Mouse (Mus musculus): ENCODE data around the gene 2410131K14Rik. TPM values are rescaled to one million over a fixed set of nuclear protein-coding genes. Genes with fewer than 3 reads are reported as not detected.

Gene 2410131K14Rik
- polyA plus RNA-seq, 1 experiment from 2014 or later: 16.4 TPM

DNA sequence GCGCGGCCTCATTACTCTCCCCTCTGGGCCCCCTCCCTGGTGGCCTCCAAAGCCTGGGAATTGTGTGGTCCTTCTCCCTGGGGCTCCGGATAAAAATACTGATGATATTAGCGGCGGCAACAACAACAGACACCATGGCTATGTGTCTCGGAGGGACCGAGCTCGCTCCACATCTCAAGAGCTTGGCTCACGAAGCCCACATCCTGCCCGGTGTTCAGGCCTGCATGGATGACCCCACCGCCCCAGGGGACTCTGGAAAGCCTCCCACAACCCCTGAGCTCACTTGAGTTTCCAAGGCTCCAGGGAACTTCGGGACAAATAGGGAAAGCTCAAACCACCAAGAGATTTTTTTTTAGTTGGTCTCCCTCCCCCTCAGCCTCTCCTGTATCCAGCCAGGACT lies 5.4 kb upstream of the 2410131K14Rik start:
- Histone ChIP-seq H3K9ac (no peak overlapping the region), H3K4me2 (no peak overlapping the region), H3K27ac (replicated peaks) (no peak overlapping the region), H3K27me3 (no peaks in the 10 kb centered on the region), H3K9me3 (no peaks in the 10 kb centered on the region), H3K4me1 (replicated peaks) (peaks cover 10% of the 10 kb centered on the region), H3K36me3 (peaks cover 32% of the 10 kb centered on the region), H3K4me3 (no peak overlapping the region)
- WGBS: 85% methylated on average over 12 of the region's 12 CpGs
- no peak for ATAC-seq (ENCODE audit: low FRiP score, low read depth)

DNA sequence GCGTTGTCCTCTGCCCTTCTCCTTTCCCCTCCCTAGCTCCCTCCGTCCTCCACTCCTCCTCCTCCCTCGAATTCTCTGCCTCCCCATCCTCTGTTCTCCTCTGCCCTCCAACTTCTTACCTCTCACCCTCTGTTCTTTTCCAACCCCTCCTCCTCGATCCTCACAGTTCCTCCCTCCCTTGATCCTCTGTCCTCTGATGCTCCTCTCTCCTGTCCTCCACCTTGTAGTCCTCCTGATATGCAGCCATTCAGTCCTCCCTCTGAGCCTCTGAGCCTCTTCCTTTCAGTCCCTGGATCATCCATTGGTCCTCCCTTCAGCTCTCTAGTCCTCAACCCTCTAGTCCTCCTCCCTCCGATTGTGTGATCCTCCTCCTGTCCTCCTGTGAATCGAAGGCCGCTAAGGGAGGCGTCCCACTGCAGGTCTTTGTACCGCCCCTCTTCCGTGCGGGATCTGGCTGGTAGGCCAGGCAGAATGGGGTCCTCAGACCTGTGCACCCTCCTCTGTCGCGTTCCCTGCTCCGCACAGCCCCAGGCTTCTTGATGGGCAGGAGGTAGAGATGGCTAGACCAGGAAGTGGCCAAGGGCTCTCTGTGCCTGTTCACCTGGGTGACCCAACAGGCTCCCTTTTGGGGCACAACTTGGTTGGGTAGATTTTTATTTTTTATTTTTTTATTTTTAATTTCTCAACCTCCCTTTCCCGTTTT lies 730 bp downstream of the 2410131K14Rik start:
- 4% methylated on average over 15 of the region's 15 CpGs for WGBS
- ATAC-seq (ENCODE audit: low FRiP score, low read depth): peak; percentile 5; the same call in 1 of the 2 replicates

DNA sequence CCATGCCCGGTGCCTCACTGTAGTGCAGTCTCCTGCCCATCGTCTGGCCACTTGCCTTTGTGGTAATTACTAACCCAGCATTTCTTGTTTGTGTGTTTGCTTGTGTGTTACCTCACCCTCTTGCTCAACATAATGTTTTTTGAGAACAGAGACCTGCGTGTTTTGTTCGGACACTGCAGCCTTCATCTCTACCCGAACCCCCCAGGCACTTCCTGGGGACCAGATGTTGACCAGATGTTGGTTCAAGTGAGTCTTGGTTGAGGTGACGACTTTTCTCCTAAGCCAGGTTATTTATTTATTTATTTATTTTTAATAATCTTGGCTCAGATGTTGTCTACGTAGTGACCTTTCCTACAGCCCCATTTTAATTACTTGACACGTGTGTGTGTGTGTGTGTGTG lies 2.4 kb downstream of the 2410131K14Rik start:
- H3K27ac ChIP-seq (replicated peaks): no peak overlapping the region
- no peak overlapping the region for H3K9ac ChIP-seq
- 89% methylated on average over 8 of the region's 8 CpGs for WGBS
- no peak overlapping the region for H3K4me3 ChIP-seq
- H3K4me2 ChIP-seq: no peak overlapping the region
- H3K9me3 ChIP-seq: no peaks in the 10 kb centered on the region
- peaks cover 7% of the 10 kb centered on the region for H3K36me3 ChIP-seq
- no peaks in the 10 kb centered on the region for H3K27me3 ChIP-seq
- H3K4me1 ChIP-seq (replicated peaks): peaks cover 28% of the 10 kb centered on the region
- ATAC-seq (ENCODE audit: low FRiP score, low read depth): no peak

More for the DNA sequence above, 730 bp downstream of the 2410131K14Rik start:
- Histone ChIP-seq H3K9ac (peak overlapping the region; percentile 64), H3K36me3 (peaks cover 13% of the 10 kb centered on the region), H3K4me2 (peak overlapping the region; percentile 88), H3K9me3 (no peaks in the 10 kb centered on the region), H3K4me3 (peak overlapping the region; percentile 61), H3K27ac (replicated peaks) (peak overlapping the region; percentile 86), H3K4me1 (replicated peaks) (peaks cover 28% of the 10 kb centered on the region), H3K27me3 (no peaks in the 10 kb centered on the region)

DNA sequence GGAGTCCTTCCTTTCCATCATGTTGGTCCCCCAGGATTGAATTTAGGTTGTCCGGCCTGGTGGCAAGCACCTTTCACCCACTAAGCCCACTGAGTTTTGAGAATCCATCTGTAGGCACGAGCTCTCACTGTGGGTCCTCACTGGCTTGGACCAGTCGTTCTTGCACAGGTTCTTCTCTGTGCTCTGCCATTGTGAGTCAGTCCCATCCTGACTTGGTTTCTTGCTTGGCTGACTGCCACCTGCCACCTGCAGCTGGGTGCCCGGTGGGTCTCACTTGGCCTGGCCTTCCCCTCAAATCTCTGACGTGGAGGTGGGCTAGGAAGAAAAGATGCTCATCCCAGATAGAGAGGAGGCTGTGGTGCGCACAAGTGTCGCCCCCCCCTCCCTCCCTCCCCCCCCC lies 6.0 kb downstream of the 2410131K14Rik start:
- Histone ChIP-seq H3K9ac (no peak overlapping the region), H3K4me2 (no peak overlapping the region), H3K9me3 (no peaks in the 10 kb centered on the region), H3K27me3 (no peaks in the 10 kb centered on the region), H3K27ac (replicated peaks) (no peak overlapping the region), H3K4me3 (no peak overlapping the region), H3K4me1 (replicated peaks) (peaks cover 15% of the 10 kb centered on the region), H3K36me3 (peaks cover 7% of the 10 kb centered on the region)
- WGBS: 71% methylated on average over 6 of the region's 7 CpGs
- ATAC-seq (ENCODE audit: low FRiP score, low read depth): no peak

DNA sequence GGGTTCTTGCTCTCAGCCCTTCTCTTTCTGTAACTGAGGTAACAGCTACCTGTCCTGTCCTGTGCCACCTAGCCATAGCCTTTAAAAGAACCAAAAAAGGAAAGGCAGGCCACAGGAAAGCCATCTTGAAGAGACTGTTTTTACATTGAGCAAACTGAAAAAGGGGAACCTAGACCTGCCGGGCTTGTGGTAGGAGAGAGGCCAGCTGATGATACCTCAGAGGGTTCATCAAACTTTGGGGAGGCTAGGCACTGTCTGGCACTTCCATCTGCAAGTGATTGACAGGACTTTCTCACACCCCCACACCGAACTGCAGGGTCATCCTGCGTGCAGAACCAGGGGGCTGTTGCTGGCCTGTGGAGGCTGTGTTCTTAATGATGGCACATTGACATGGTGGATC lies 8.5 kb downstream of the 2410131K14Rik start:
- H3K9me3 ChIP-seq: no peaks in the 10 kb centered on the region
- ATAC-seq (ENCODE audit: low FRiP score, low read depth): no peak
- no peak overlapping the region for H3K4me2 ChIP-seq
- H3K4me3 ChIP-seq: no peak overlapping the region
- no peaks in the 10 kb centered on the region for H3K27me3 ChIP-seq
- 93% methylated on average over 3 of the region's 3 CpGs for WGBS
- H3K36me3 ChIP-seq: peaks cover 22% of the 10 kb centered on the region
- no peak overlapping the region for H3K9ac ChIP-seq
- H3K27ac ChIP-seq (replicated peaks): no peak overlapping the region
- H3K4me1 ChIP-seq (replicated peaks): peaks cover 1% of the 10 kb centered on the region; the same call in 1 of the 2 replicates

DNA sequence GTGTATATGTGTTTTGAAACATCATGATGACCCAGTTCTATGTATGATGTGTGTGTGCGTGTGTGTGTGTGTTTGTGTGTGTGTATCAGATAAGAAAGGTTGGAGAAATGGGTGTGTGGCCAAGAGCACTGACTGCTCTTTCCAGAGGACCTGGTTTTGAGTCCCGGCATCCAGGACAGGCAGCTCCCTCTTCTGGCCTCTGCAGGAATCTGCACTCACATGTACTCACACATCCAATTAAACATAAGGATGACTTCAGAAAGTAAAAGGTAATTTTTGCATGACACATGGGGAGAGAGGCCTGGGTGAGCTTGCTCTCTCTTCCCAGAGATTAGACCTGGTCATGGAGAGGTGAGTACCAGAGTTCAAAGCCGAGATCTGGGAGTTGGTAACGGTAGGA lies 12.0 kb downstream of the 2410131K14Rik start:
- ATAC-seq (ENCODE audit: low FRiP score, low read depth): no peak
- Histone ChIP-seq H3K27ac (replicated peaks) (no peak overlapping the region), H3K27me3 (no peaks in the 10 kb centered on the region), H3K9me3 (no peaks in the 10 kb centered on the region), H3K4me2 (no peak overlapping the region), H3K36me3 (peaks cover 44% of the 10 kb centered on the region), H3K4me3 (no peak overlapping the region), H3K9ac (no peak overlapping the region), H3K4me1 (replicated peaks) (peaks cover 13% of the 10 kb centered on the region)
- WGBS: over 99% methylated on average over 4 of the region's 4 CpGs

DNA sequence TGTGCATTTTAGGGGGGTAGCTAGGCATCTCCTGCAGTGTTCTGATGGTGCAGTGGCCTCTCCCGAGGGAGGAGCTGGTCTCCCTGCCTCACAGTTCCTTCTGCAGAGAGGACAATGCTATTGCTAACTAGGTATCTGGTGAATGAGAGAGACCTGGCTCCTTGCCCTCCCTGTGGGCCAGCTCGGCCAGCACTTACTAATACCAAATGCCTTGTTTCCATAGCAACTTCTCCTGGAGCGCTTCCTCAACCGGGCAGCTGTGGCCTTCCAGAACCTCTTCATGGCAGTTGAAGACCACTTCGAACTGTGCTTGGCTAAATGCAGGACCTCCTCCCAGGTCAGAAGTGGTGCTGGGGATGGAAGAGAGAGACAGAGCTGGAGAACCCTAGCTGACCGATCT lies 14.1 kb downstream of the 2410131K14Rik start:
- Histone ChIP-seq H3K27ac (replicated peaks) (peak overlapping the region; percentile 27; the same call in 1 of the 2 replicates), H3K9ac (no peak overlapping the region)
- 48% methylated on average over 6 of the region's 6 CpGs for WGBS

DNA sequence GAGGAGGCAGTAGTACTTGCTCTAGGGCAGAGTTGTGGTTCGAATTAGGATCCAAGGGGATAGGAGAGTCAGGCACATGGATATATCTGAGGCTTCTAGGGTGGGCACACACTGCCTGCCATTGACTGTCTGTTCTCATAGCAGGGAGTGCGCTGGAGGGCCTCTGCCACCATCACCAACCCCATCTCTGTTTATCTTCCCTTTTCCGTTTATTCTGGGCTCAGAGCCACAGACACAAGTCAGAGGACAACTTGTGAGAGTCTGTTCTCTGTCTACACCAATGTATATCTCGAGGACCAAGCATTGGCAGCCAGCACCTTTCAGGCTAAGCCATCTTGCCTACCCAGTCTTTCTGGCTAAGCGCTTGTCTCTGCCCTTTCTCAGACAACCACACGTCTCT lies 14.6 kb downstream of the 2410131K14Rik start:
- Histone ChIP-seq H3K4me3 (no peak overlapping the region), H3K4me1 (replicated peaks) (peaks cover 13% of the 10 kb centered on the region), H3K27ac (replicated peaks) (no peak overlapping the region), H3K4me2 (no peak overlapping the region), H3K9me3 (no peaks in the 10 kb centered on the region), H3K36me3 (peaks cover 54% of the 10 kb centered on the region), H3K9ac (no peak overlapping the region), H3K27me3 (no peaks in the 10 kb centered on the region)
- 90% methylated on average over 6 of the region's 6 CpGs for WGBS
- ATAC-seq (ENCODE audit: low FRiP score, low read depth): no peak

More for the DNA sequence above, 14.1 kb downstream of the 2410131K14Rik start:
- ATAC-seq (ENCODE audit: low FRiP score, low read depth): no peak
- no peak overlapping the region for H3K4me3 ChIP-seq
- peaks cover 13% of the 10 kb centered on the region for H3K4me1 ChIP-seq (replicated peaks)
- no peaks in the 10 kb centered on the region for H3K9me3 ChIP-seq
- H3K27me3 ChIP-seq: no peaks in the 10 kb centered on the region
- no peak overlapping the region for H3K4me2 ChIP-seq
- peaks cover 54% of the 10 kb centered on the region for H3K36me3 ChIP-seq

DNA sequence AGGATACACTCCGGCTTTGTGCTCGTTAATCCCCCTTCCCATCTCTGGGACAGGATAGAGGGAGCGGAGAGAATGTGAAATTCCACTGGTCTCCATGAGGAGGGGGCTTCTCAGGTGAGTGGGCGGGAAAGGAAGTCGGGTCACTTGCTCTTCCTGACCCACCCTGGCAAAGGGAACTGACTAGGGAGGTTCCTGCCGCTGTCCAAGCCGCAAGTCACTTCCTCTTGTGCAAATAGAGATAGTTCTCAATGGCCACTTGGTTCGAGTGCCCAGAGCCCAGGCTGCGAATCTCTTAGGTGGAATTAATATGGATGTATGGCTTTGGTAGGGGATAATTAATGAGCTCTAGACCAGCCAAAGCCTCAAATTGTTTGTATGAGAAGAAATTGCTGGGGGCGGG lies 15.0 kb downstream of the 2410131K14Rik start:
- no peak overlapping the region for H3K4me3 ChIP-seq
- no peak overlapping the region for H3K9ac ChIP-seq
- 82% methylated on average over 10 of the region's 10 CpGs for whole genome bisulfite sequencing
- H3K36me3 ChIP-seq: peaks cover 54% of the 10 kb centered on the region
- H3K4me1 ChIP-seq (replicated peaks): peaks cover 13% of the 10 kb centered on the region
- H3K9me3 ChIP-seq: no peaks in the 10 kb centered on the region
- H3K4me2 ChIP-seq: no peak overlapping the region
- H3K27ac ChIP-seq (replicated peaks): no peak overlapping the region
- no peaks in the 10 kb centered on the region for H3K27me3 ChIP-seq
- no peak for ATAC-seq (ENCODE audit: low FRiP score, low read depth)

DNA sequence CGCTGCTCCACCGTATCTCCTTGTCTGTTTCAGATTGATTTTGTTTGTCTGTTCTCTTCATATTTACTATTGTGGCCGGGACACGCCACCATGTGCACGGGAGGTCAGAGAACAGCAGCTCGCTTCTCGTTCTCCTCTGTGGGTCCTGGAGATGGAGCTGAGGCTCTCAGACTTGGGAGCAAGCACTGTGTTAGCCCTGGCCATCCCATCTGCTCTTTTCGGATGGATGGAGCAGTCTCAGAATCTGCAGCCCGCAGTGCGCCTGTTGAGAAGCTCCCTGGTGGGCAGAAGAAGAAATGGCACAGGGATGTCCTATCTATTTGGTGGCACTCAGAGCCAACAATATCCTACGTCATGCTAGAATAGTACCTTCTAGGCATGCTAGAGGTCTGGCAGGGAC lies 15.6 kb downstream of the 2410131K14Rik start:
- ATAC-seq (ENCODE audit: low FRiP score, low read depth): no peak
- H3K36me3 ChIP-seq: peaks cover 54% of the 10 kb centered on the region
- 92% methylated on average over 11 of the region's 11 CpGs for WGBS
- no peak overlapping the region for H3K27ac ChIP-seq (replicated peaks)
- H3K4me1 ChIP-seq (replicated peaks): peaks cover 13% of the 10 kb centered on the region
- H3K9ac ChIP-seq: no peak overlapping the region
- H3K27me3 ChIP-seq: no peaks in the 10 kb centered on the region
- no peak overlapping the region for H3K4me2 ChIP-seq
- no peak overlapping the region for H3K4me3 ChIP-seq
- no peaks in the 10 kb centered on the region for H3K9me3 ChIP-seq

DNA sequence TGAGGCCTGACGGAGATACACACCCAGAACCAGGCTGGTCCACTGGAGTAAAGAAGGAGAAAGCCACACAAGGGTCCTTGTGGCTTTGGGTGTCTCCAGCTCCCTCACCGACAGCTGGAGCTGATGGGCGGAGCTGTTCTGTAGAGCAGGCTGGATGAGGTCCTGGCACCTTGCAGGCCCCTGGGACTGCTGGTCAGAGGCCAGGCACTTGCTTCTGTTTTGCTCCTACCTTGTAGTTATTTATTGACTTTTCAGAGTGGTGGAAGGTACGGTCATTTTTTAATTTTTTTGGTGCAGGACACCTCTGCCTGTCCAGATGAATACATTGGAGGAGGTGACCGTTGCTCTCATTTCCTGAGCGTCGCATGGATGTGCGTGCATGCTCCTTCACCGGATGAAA lies 16.2 kb downstream of the 2410131K14Rik start:
- Histone ChIP-seq H3K27me3 (no peaks in the 10 kb centered on the region), H3K4me2 (no peak overlapping the region), H3K4me1 (replicated peaks) (peaks cover 13% of the 10 kb centered on the region), H3K9me3 (no peaks in the 10 kb centered on the region), H3K9ac (no peak overlapping the region), H3K27ac (replicated peaks) (no peak overlapping the region), H3K4me3 (no peak overlapping the region), H3K36me3 (peaks cover 54% of the 10 kb centered on the region)
- WGBS: 94% methylated on average over 9 of the region's 9 CpGs
- no peak for ATAC-seq (ENCODE audit: low FRiP score, low read depth)

DNA sequence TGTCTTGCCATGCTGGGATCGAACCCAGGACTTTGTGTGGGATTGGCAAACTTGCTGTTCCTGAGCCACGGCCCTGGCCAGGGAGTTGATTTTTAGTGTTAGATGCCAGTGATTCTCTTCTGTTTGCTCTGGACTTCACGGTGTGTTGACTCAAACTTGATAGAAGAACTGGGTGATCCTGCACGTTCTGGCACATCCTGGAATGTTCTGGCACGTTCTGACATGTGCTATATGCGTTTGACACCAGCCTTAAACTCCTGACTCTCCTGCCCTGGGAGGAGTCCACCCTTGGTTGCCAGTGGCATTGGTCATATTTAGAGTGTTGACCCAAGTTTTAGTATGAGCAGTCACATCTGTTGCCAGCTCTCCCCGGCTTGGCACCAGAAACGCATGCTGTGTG lies 17.4 kb downstream of the 2410131K14Rik start:
- Histone ChIP-seq H3K36me3 (peaks cover 45% of the 10 kb centered on the region), H3K27me3 (0 out of 2 replicates have a peak, but pooled peaks cover 5% of the 10 kb centered on the region), H3K4me1 (replicated peaks) (peaks cover 13% of the 10 kb centered on the region), H3K9me3 (no peaks in the 10 kb centered on the region), H3K27ac (replicated peaks) (no peak overlapping the region), H3K4me2 (no peak overlapping the region), H3K9ac (no peak overlapping the region), H3K4me3 (no peak overlapping the region)
- WGBS: 94% methylated on average over 8 of the region's 8 CpGs
- no peak for ATAC-seq (ENCODE audit: low FRiP score, low read depth)

DNA sequence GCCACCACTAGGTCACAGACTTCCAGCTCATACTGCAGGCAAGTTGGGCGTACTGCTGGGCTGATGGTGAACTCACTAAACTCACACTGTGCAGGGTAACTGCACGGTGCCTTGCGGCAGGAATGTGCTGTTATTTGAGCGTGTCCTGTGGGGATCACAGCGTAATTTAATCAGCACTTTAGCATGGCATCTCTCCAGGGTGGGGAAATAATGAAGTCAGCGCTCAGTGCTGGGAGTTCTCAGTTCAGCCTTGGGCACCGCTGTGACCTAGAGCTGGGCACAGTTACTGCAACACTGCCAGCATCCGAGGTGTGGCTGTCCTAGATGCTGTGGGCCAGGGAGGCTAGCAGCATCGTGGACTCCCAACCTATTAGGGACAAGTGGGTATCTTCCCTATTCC lies 19.3 kb downstream of the 2410131K14Rik start:
- H3K4me1 ChIP-seq (replicated peaks): peaks cover 11% of the 10 kb centered on the region
- H3K9ac ChIP-seq: no peak overlapping the region
- no peak overlapping the region for H3K4me2 ChIP-seq
- peaks cover 33% of the 10 kb centered on the region for H3K36me3 ChIP-seq
- H3K27ac ChIP-seq (replicated peaks): no peak overlapping the region
- no peak for ATAC-seq (ENCODE audit: low FRiP score, low read depth)
- 0 out of 2 replicates have a peak, but pooled peaks cover 5% of the 10 kb centered on the region for H3K27me3 ChIP-seq
- WGBS: 51% methylated on average over 9 of the region's 9 CpGs
- no peaks in the 10 kb centered on the region for H3K9me3 ChIP-seq
- no peak overlapping the region for H3K4me3 ChIP-seq

Measured in hindbrain, embryonic 15.5 days (tissue).